Mouse (Mus musculus) left cerebral cortex, postnatal 4 days (tissue): Measurements from ENCODE around the gene Hsd11b2. TPM values are rescaled to one million over a fixed set of nuclear protein-coding genes. Genes with fewer than 3 reads are reported as not detected.

ENCODE experiments used
- DNase-seq: peaks from one replicate; pipeline ENCODE4 v3.0.0-alpha.2; 2022
- intact Hi-C: fragments of 180-260 bp; cut with DNase I; formaldehyde crosslinking; loops from one replicate; pipeline ENCODE4 v1.15.1; 2025
- total RNA-seq, 2 experiments: library from RNA; stranded (reverse); gene quantifications; 2 replicates each; pipeline ENCODE4 v1.2.3; 2021

Hsd11b2 gene
- total RNA-seq, 2 experiments from 2014 or later, result not detected

- intact Hi-C loops, result no loop called here
- peak; percentile 48 for DNase-seq
Observed at GRCm38 (mm10) chr8:105521061-105521460, 2.5 kb downstream of the Hsd11b2 start.

GRCm38 (mm10) chr8:105521995-105522769 lies 3.6 kb downstream of the Hsd11b2 start:
- no peak for DNase-seq

GRCm38 (mm10) chr8:105522890-105523289 lies 4.3 kb downstream of the Hsd11b2 start:
- DNase-seq, result no peak
- intact Hi-C loops, result no loop called here

More at GRCm38 (mm10) chr8:105521995-105522769, 3.6 kb downstream of the Hsd11b2 start:
- intact Hi-C loops, result no loop called here

- DNase-seq, result peak; percentile 93
- intact Hi-C loops, result no loop called here
Observed at GRCm38 (mm10) chr8:105527110-105527509, 8.6 kb downstream of the Hsd11b2 start.

- intact Hi-C loops, result no loop called here
- no peak for DNase-seq
Observed at GRCm38 (mm10) chr8:105528206-105528605, 9.7 kb downstream of the Hsd11b2 start.

GRCm38 (mm10) chr8:105529271-105529670 lies 10.7 kb downstream of the Hsd11b2 start:
- no peak for DNase-seq
- intact Hi-C loops, result no loop called here

GRCm38 (mm10) chr8:105531774-105532173 lies 13.2 kb downstream of the Hsd11b2 start:
- DNase-seq, result peak; percentile 65
- intact Hi-C loops, result no loop called here

- intact Hi-C loops, result no loop called here
- DNase-seq, result peak; percentile 43
Observed at GRCm38 (mm10) chr8:105533439-105533838, 14.9 kb downstream of the Hsd11b2 start.

- intact Hi-C loops, result no loop called here
- DNase-seq, result peak; percentile 89
Observed at GRCm38 (mm10) chr8:105533892-105534329, 15.4 kb downstream of the Hsd11b2 start.

- no peak for DNase-seq
- intact Hi-C loops, result no loop called here
Observed at GRCm38 (mm10) chr8:105536546-105536945, 18.0 kb downstream of the Hsd11b2 start.

- intact Hi-C loops, result no loop called here
- DNase-seq, result peak; percentile 77
Observed at GRCm38 (mm10) chr8:105537011-105537677, 18.6 kb downstream of the Hsd11b2 start.

GRCm38 (mm10) chr8:105538940-105539339 lies 20.4 kb downstream of the Hsd11b2 start:
- no peak for DNase-seq
- intact Hi-C loops, result no loop called here

- intact Hi-C loops, result no loop called here
Observed at GRCm38 (mm10) chr8:105542032-105542656, 23.6 kb downstream of the Hsd11b2 start.

GRCm38 (mm10) chr8:105542808-105543207 lies 24.3 kb downstream of the Hsd11b2 start:
- intact Hi-C loops, result no loop called here
- DNase-seq, result no peak

More at GRCm38 (mm10) chr8:105542032-105542656, 23.6 kb downstream of the Hsd11b2 start:
- DNase-seq, result no peak

GRCm38 (mm10) chr8:105543703-105544102 lies 25.1 kb downstream of the Hsd11b2 start:
- intact Hi-C loops, result no loop called here
- no peak for DNase-seq

GRCm38 (mm10) chr8:105544544-105545205 lies 26.1 kb downstream of the Hsd11b2 start:
- intact Hi-C loops, result no loop called here
- DNase-seq, result peak; percentile 63

GRCm38 (mm10) chr8:105545249-105545648 lies 26.7 kb downstream of the Hsd11b2 start:
- peak; percentile 48 for DNase-seq
- intact Hi-C loops, result no loop called here

GRCm38 (mm10) chr8:105546384-105547350 lies 28.1 kb downstream of the Hsd11b2 start:
- DNase-seq, result no peak
- intact Hi-C loops, result no loop called here

GRCm38 (mm10) chr8:105549506-105549905 lies 31.0 kb downstream of the Hsd11b2 start:
- intact Hi-C loops, result no loop called here
- no peak for DNase-seq

- intact Hi-C loops, result no loop called here
- DNase-seq, result no peak
Observed at GRCm38 (mm10) chr8:105550083-105550482, 31.5 kb downstream of the Hsd11b2 start.
